Mouse (Mus musculus): ENCODE results near the gene Sirt3. TPM values are rescaled to one million over a fixed set of nuclear protein-coding genes. Genes with fewer than 3 reads are reported as not detected.

Sirt3 gene
- polyA plus RNA-seq, 1 experiment from 2014 or later = 25.3 TPM

DNA sequence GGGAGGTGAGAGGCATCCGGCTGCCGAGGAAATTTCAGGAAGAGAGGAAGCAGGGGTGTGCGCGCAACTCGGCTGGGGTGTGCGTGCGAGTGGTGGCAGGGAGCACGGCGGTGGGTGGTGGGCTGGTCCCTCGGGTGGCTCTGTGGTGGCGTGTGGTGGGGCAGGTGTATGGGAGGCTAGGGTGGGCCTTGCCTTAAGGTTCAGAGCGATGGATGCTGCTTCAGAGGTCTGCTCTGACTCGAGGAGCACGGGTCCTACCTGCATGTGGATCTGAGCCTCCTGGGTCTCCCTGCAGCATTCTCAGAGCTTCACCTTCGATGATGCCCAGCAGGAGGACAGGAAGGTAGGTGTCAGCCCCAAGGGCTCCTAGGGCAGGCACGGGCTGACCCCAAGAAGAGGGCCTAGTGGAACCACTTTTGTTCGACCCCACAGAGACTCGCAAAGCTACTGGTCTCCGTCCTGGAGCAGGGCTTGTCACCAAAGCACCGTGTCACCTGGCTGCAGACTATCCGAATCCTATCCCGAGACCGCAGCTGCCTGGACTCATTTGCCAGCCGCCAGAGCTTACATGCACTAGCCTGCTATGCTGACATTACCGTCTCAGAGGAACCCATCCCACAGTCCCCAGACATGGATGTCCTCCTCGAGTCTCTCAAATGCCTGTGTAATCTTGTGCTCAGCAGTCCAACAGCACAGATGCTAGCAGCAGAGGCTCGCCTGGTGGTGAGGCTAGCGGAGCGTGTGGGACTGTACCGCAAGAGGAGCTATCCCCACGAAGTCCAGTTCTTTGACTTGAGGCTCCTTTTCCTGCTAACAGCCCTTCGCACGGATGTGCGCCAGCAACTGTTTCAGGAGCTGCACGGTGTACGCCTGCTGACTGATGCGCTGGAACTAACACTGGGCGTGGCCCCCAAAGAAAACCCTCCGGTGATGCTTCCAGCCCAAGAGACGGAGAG lies 24.3 kb downstream of the Sirt3 start, which contains the start of gene Bet1l:
Gene Bet1l, minus strand, starts transcription at position 28 of the 956 bp plus-strand sequence.
- Histone ChIP-seq H3K4me3 (ENCODE audit: low read depth, low read length) (peak within 1 kb of the TSS; percentile 75), H3K27me3 (replicated peaks; ENCODE audit: control insufficient read depth, insufficient read depth, low read length) (no peaks in the 10 kb centered on the region), H3K36me3 (ENCODE audit: control insufficient read depth, insufficient read depth, low read length) (peaks cover 60% of the 10 kb centered on the region), H3K9ac (ENCODE audit: low read length) (peak within 1 kb of the TSS; percentile 89), H3K4me2 (ENCODE audit: low read length) (peak within 1 kb of the TSS; percentile 99), H3K27ac (ENCODE audit: low read depth) (peak within 1 kb of the TSS; percentile 90), H3K9me3 (ENCODE audit: control insufficient read depth, low read length) (no peaks in the 10 kb centered on the region), H3K4me1 (replicated peaks; ENCODE audit: control insufficient read depth, insufficient read depth, low read length) (peaks cover 20% of the 10 kb centered on the region)
- 34% methylated on average over 40 of the region's 40 CpGs for WGBS
- DNase-seq (ENCODE audit: low spot score) = peak; percentile 63
- peak; percentile 41 for ATAC-seq (replicated peaks; ENCODE audit: low FRiP score, low TSS enrichment, low read depth)

- Histone ChIP-seq H3K36me3 (ENCODE audit: control insufficient read depth, insufficient read depth, low read length) (peaks cover 60% of the 10 kb centered on the region), H3K4me2 (ENCODE audit: low read length) (peak within 1 kb of the TSS; percentile 99), H3K4me3 (ENCODE audit: low read depth, low read length) (peak within 1 kb of the TSS; percentile 75), H3K27me3 (replicated peaks; ENCODE audit: control insufficient read depth, insufficient read depth, low read length) (no peaks in the 10 kb centered on the region), H3K9me3 (ENCODE audit: control insufficient read depth, low read length) (no peaks in the 10 kb centered on the region), H3K4me1 (replicated peaks; ENCODE audit: control insufficient read depth, insufficient read depth, low read length) (peaks cover 20% of the 10 kb centered on the region), H3K27ac (ENCODE audit: low read depth) (peak within 1 kb of the TSS; percentile 90), H3K9ac (ENCODE audit: low read length) (peak within 1 kb of the TSS; percentile 89)
- WGBS = under 1% methylated on average over 50 of the region's 50 CpGs
- ATAC-seq (replicated peaks; ENCODE audit: low FRiP score, low TSS enrichment, low read depth) (peak; percentile 87), DNase-seq (ENCODE audit: low spot score) (peak; percentile 91)
These were observed 25.1 kb downstream of the Sirt3 start, which contains the start of gene Ric8a for GRCm38 (mm10) chr7:140856785-140857549. TSS of gene Ric8a (plus strand) at chr7:140856957.

DNA sequence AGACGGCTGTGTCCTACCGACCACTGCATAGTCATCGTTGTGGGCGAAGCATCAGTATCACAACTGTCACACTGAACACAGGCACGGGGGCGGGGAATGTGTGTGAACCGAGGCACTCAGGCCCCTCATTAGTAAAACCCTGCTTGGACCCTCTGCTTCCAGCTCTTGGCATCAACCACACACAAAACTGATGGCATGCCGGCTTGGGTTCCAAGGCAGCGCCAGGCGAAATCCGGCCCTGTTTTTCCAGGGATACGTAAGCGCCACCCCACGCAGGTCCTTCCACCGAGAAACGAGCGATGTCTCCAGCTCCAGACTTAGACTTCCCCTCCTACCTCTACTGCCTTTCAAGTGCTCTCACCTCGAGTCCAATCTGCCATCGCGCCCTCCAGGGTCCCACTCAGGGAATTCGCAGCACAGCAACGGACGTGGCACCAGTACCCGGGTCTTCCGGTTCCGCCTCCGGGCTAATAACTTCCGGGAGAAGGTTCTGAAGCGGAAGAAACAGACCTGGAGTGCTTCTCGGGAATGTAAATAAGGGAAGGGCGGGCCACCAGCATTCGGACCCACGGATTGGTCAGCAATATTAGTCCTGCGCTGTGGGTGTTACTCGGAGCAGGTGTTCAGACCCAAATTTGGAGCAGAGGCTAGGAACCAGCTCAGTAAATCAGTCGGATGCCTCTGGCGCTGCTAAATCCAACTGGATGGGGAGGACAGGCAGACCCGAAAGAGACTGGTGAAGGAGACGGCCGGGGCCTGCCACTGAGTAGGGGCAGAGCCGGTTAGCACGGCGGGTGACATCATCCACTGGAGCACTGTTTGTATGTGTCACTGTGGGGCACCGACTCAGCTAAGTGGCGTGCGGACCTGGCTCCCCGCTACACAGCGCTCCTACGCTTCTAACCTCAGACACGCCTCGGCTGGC lies 26.0 kb downstream of the Sirt3 start, which contains the start of gene Gm45785:
Gene Gm45785, minus strand, starts transcription at position 472 of the 925 bp plus-strand sequence.
- H3K4me3 ChIP-seq (ENCODE audit: low read depth, low read length) = peak within 1 kb of the TSS; percentile 75
- H3K27ac ChIP-seq (ENCODE audit: low read depth) = peak within 1 kb of the TSS; percentile 90
- no peaks in the 10 kb centered on the region for H3K9me3 ChIP-seq (ENCODE audit: control insufficient read depth, low read length)
- ATAC-seq (replicated peaks; ENCODE audit: low FRiP score, low TSS enrichment, low read depth) (peak; percentile 79), DNase-seq (ENCODE audit: low spot score) (peak; percentile 92)
- H3K4me1 ChIP-seq (replicated peaks; ENCODE audit: control insufficient read depth, insufficient read depth, low read length) = peaks cover 20% of the 10 kb centered on the region
- H3K9ac ChIP-seq (ENCODE audit: low read length) = peak within 1 kb of the TSS; percentile 89
- WGBS = 1% methylated on average over 51 of the region's 51 CpGs
- H3K4me2 ChIP-seq (ENCODE audit: low read length) = peak within 1 kb of the TSS; percentile 99
- no peaks in the 10 kb centered on the region for H3K27me3 ChIP-seq (replicated peaks; ENCODE audit: control insufficient read depth, insufficient read depth, low read length)
- peaks cover 57% of the 10 kb centered on the region for H3K36me3 ChIP-seq (ENCODE audit: control insufficient read depth, insufficient read depth, low read length)

DNA sequence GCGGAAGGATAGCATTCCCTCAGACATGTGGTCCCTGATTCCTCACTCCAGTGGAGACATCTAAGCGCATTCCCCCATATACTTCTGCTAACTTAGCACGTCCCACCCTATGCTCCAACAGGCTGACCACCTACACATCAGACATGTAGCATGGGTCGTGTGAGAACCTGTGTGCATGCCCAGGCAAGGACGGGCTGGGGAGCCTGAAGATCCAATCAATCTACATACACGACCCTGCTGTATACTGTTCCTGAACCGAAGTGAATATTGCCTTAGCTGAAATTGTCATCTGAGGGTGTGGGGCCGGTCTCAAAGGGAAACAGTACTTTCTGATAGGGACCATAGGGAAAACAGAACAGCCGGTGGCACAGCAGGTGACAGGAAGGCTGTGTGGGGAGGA lies 26.9 kb downstream of the Sirt3 start:
- DNase-seq (ENCODE audit: low spot score) = no peak
- H3K36me3 ChIP-seq (ENCODE audit: control insufficient read depth, insufficient read depth, low read length) = peaks cover 48% of the 10 kb centered on the region

DNA sequence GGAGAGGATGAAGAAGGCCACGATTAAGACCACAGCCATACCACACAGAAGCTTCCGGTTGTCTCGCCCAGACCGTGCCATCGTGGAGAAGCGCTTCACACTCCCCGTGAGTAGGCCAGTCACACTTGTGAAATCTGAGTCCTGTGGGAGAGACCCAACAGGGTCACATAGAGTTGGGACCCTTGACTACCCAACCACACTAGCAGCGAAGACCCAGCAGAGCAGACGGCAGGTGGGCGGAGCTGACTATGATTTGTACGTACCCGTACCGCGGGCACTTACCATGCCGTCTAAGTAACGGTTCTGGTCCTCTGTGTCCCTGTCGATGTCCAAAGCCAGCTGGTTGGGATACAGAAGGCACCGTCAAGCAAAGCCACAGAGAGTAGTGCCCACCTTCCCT lies 27.6 kb downstream of the Sirt3 start:
- H3K4me2 ChIP-seq (ENCODE audit: low read length) = no peak overlapping the region

More for the DNA sequence above, 26.9 kb downstream of the Sirt3 start:
- Histone ChIP-seq H3K27me3 (replicated peaks; ENCODE audit: control insufficient read depth, insufficient read depth, low read length) (no peaks in the 10 kb centered on the region), H3K9ac (ENCODE audit: low read length) (peak overlapping the region; percentile 89), H3K4me2 (ENCODE audit: low read length) (peak overlapping the region; percentile 99), H3K4me3 (ENCODE audit: low read depth, low read length) (peak overlapping the region; percentile 75), H3K27ac (ENCODE audit: low read depth) (no peak overlapping the region), H3K4me1 (replicated peaks; ENCODE audit: control insufficient read depth, insufficient read depth, low read length) (peaks cover 20% of the 10 kb centered on the region), H3K9me3 (ENCODE audit: control insufficient read depth, low read length) (no peaks in the 10 kb centered on the region)
- ATAC-seq (replicated peaks; ENCODE audit: low FRiP score, low TSS enrichment, low read depth) = no peak
- 73% methylated on average over 9 of the region's 9 CpGs for WGBS

GRCm38 (mm10) chr7:140853386-140853785 lies 28.7 kb downstream of the Sirt3 start:
- Histone ChIP-seq H3K9me3 (ENCODE audit: control insufficient read depth, low read length) (no peaks in the 10 kb centered on the region), H3K27me3 (replicated peaks; ENCODE audit: control insufficient read depth, insufficient read depth, low read length) (no peaks in the 10 kb centered on the region), H3K4me2 (ENCODE audit: low read length) (no peak overlapping the region), H3K36me3 (ENCODE audit: control insufficient read depth, insufficient read depth, low read length) (peaks cover 34% of the 10 kb centered on the region), H3K4me1 (replicated peaks; ENCODE audit: control insufficient read depth, insufficient read depth, low read length) (peaks cover 17% of the 10 kb centered on the region), H3K27ac (ENCODE audit: low read depth) (no peak overlapping the region), H3K4me3 (ENCODE audit: low read depth, low read length) (no peak overlapping the region), H3K9ac (ENCODE audit: low read length) (no peak overlapping the region)
- ATAC-seq (replicated peaks; ENCODE audit: low FRiP score, low TSS enrichment, low read depth) (no peak), DNase-seq (ENCODE audit: low spot score) (no peak)
- 85% methylated on average over 9 of the region's 9 CpGs for WGBS

More for the DNA sequence above, 27.6 kb downstream of the Sirt3 start:
- ATAC-seq (replicated peaks; ENCODE audit: low FRiP score, low TSS enrichment, low read depth) = no peak
- 91% methylated on average over 18 of the region's 18 CpGs for WGBS
- H3K4me1 ChIP-seq (replicated peaks; ENCODE audit: control insufficient read depth, insufficient read depth, low read length) = peaks cover 20% of the 10 kb centered on the region
- H3K27ac ChIP-seq (ENCODE audit: low read depth) = no peak overlapping the region
- H3K9me3 ChIP-seq (ENCODE audit: control insufficient read depth, low read length) = no peaks in the 10 kb centered on the region
- no peaks in the 10 kb centered on the region for H3K27me3 ChIP-seq (replicated peaks; ENCODE audit: control insufficient read depth, insufficient read depth, low read length)
- H3K9ac ChIP-seq (ENCODE audit: low read length) = no peak overlapping the region
- H3K4me3 ChIP-seq (ENCODE audit: low read depth, low read length) = no peak overlapping the region
- no peak for DNase-seq (ENCODE audit: low spot score)
- H3K36me3 ChIP-seq (ENCODE audit: control insufficient read depth, insufficient read depth, low read length) = peaks cover 41% of the 10 kb centered on the region

DNA sequence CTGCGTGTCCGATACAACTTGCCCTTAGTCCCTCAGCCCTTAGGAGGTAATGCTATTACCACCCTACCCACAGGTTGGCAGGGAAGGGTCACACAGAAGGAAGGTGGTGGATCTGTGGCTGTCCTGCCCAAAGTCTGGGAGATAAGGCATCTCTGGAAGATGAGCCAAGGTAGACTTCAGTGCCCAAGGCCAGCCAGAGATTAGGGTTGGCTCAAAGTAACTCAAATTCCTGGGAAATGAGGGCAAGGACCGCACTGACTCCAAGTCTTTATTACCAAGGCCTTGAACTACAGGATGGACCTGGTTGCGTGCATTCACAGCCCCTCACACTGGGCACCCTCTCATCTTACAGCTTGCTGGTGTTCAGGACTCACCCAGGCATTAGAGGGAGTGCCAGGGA lies 30.2 kb downstream of the Sirt3 start:
- Histone ChIP-seq H3K9ac (ENCODE audit: low read length) (no peak overlapping the region), H3K4me1 (replicated peaks; ENCODE audit: control insufficient read depth, insufficient read depth, low read length) (peaks cover 10% of the 10 kb centered on the region)

More for the DNA sequence above, 30.2 kb downstream of the Sirt3 start:
- DNase-seq (ENCODE audit: low spot score) (no peak), ATAC-seq (replicated peaks; ENCODE audit: low FRiP score, low TSS enrichment, low read depth) (no peak)
- Histone ChIP-seq H3K4me3 (ENCODE audit: low read depth, low read length) (no peak overlapping the region), H3K4me2 (ENCODE audit: low read length) (no peak overlapping the region), H3K36me3 (ENCODE audit: control insufficient read depth, insufficient read depth, low read length) (peaks cover 34% of the 10 kb centered on the region), H3K27ac (ENCODE audit: low read depth) (no peak overlapping the region), H3K9me3 (ENCODE audit: control insufficient read depth, low read length) (no peaks in the 10 kb centered on the region), H3K27me3 (replicated peaks; ENCODE audit: control insufficient read depth, insufficient read depth, low read length) (no peaks in the 10 kb centered on the region)
- 98% methylated on average over 4 of the region's 4 CpGs for WGBS
